Mouse (Mus musculus): ENCODE measurements at regions not wholly inside any gene's neighbourhood (a gene's known extent, or its start where the extent isn't known, plus 50 kb on each side); places are given as distances from the start of the nearest gene placed in this dataset.

- TF ChIP-seq CTCF (IDR thresholded peaks at IDR 0.05; ENCODE audit: borderline replicate concordance, insufficient read depth, low read depth, low read length) (no peak), POLR2A (IDR thresholded peaks at IDR 0.05; ENCODE audit: borderline replicate concordance, insufficient read depth, low read length) (no peak)
Measured at GRCm38 (mm10) chr16:8947846-8948245, 117.9 kb downstream of the 1810013L24Rik start.
